Mouse (Mus musculus) kidney, postnatal 4 days (tissue): ENCODE data around the gene Brap.
"Not testable (repeated sequence)": the region's sequence is repeated elsewhere in the genome, so short reads cannot be mapped to it uniquely, and the experiment has no call there.

ENCODE experiments used
- DNase-seq, 2 experiments: peaks; one replicate each; pipeline ENCODE4 v3.0.0; 2021; ENCODE audit warnings: mixed read lengths in 2 of 2

The Brap gene

GRCm38 (mm10) chr5:121670412-121670811 is 10.0 kb downstream of the Brap start:
- peak; percentile 52 to 58 for DNase-seq

- DNase-seq = no peak
Measured at GRCm38 (mm10) chr5:121682250-121682649, 21.9 kb downstream of the Brap start.

- DNase-seq = no peak
Measured at GRCm38 (mm10) chr5:121685495-121685894, 25.1 kb downstream of the Brap start.

- DNase-seq = peak in 1 of 2 experiments; percentile 26
Measured at GRCm38 (mm10) chr5:121686113-121686898, 25.9 kb downstream of the Brap start.

- DNase-seq = peak; percentile 41 to 61
Measured at GRCm38 (mm10) chr5:121690482-121691211, 30.3 kb downstream of the Brap start.

- DNase-seq = not testable (repeated sequence)
Measured at GRCm38 (mm10) chr5:121691436-121691835, 31.1 kb downstream of the Brap start.

GRCm38 (mm10) chr5:121692897-121693296 is 32.5 kb downstream of the Brap start:
- no peak for DNase-seq

- DNase-seq = no peak
Measured at GRCm38 (mm10) chr5:121696761-121697160, 36.4 kb downstream of the Brap start.

GRCm38 (mm10) chr5:121699891-121700290 is 39.5 kb downstream of the Brap start:
- DNase-seq = no peak

- DNase-seq = peak; percentile 33 to 34
Measured at GRCm38 (mm10) chr5:121700496-121700895, 40.1 kb downstream of the Brap start.

GRCm38 (mm10) chr5:121701111-121701769 is 40.9 kb downstream of the Brap start:
- DNase-seq = no peak

- no peak for DNase-seq
Measured at GRCm38 (mm10) chr5:121703341-121703740, 43.0 kb downstream of the Brap start.

- peak in 1 of 2 experiments; percentile 36 for DNase-seq
Measured at GRCm38 (mm10) chr5:121704512-121705248, 44.3 kb downstream of the Brap start.

GRCm38 (mm10) chr5:121710402-121710801 is 50.0 kb downstream of the Brap start:
- DNase-seq = no peak

GRCm38 (mm10) chr5:121710851-121711173 is 50.4 kb downstream of the Brap start:
- DNase-seq = no peak

GRCm38 (mm10) chr5:121711174-121711927 is 51.0 kb downstream of the Brap start, which contains the start of gene Atxn2:
Gene Atxn2, plus strand, starts transcription at chr5:121711337.
- DNase-seq = peak; percentile 87 to 93

- DNase-seq = no peak
Measured at GRCm38 (mm10) chr5:121711928-121712231, 51.5 kb downstream of the Brap start.

GRCm38 (mm10) chr5:121712232-121712933 is 52.0 kb downstream of the Brap start:
- DNase-seq = peak; percentile 68 to 79

GRCm38 (mm10) chr5:121712934-121713538 is 52.7 kb downstream of the Brap start:
- DNase-seq = peak; percentile 72 to 83

GRCm38 (mm10) chr5:121714331-121714730 is 54.0 kb downstream of the Brap start:
- DNase-seq = no peak

- no peak for DNase-seq
Measured at GRCm38 (mm10) chr5:121714928-121715327, 54.6 kb downstream of the Brap start.
